Mouse (Mus musculus) lung, adult 2 months (tissue): ENCODE measurements at regions not wholly inside any gene's neighbourhood (a gene's known extent, or its start where the extent isn't known, plus 50 kb on each side); places are given as distances from the start of the nearest gene placed in this dataset.

Experiments used
- CTCF ChIP-seq: fragments of 200-500 bp; IDR thresholded peaks from 2 replicates; pipeline ENCODE4 v1.5.1; 2011; ENCODE audit warnings: mild to moderate bottlenecking, low read length, control low read depth; ENCODE audit not compliant: insufficient read depth
- POLR2A ChIP-seq: fragments of 200-500 bp; IDR thresholded peaks from 2 replicates; pipeline ENCODE4 v1.6.1; 2011; ENCODE audit warnings: low read depth, mild to moderate bottlenecking, control low read depth, low read length, borderline replicate concordance; ENCODE audit errors: extremely low read depth

DNA sequence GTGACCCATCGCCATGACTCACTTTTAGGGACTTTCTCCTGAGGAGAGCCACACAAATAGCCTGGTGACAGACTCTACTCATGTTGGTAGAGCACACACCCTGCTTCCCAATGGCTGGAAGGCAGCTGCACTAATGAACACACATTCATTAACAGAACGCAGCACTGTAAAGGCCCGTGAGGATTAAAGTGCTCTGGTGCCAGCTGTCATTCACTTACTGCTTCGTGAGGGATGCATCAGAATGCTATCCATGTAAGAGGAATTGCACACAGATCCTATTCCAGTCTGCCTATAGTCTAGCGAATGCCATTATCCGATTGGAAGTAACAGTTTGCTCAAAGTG lies 227.3 kb upstream of the 1700056E22Rik start:
- TF ChIP-seq POLR2A (no peak), CTCF (no peak)
